Mouse (Mus musculus) ES-Bruce4 (cell line): ENCODE results near the gene Epn3. TPM values are rescaled to one million over a fixed set of nuclear protein-coding genes. Genes with fewer than 3 reads are reported as not detected.

ENCODE experiments used
- H3K27ac ChIP-seq: 2 replicates; pipeline ENCODE4 v1.5.1; 2012; ENCODE audit warnings: low read length, inconsistent platforms; ENCODE audit not compliant: insufficient read depth
- H3K27me3 ChIP-seq: 2 replicates; pipeline ENCODE4 v1.6.1; 2012; ENCODE audit warnings: mild to moderate bottlenecking, low read length, inconsistent platforms; ENCODE audit not compliant: control insufficient read depth, poor library complexity, insufficient read depth, severe bottlenecking
- H3K36me3 ChIP-seq: 2 replicates; pipeline ENCODE4 v1.6.1; 2012; ENCODE audit warnings: inconsistent platforms, mild to moderate bottlenecking, low read length, moderate library complexity; ENCODE audit not compliant: control insufficient read depth, poor library complexity, insufficient read depth, severe bottlenecking
- H3K4me1 ChIP-seq: one replicate; pipeline ENCODE4 v1.8.1; 2011; ENCODE audit warnings: low read length; ENCODE audit not compliant: control insufficient read depth, insufficient read depth
- H3K4me3 ChIP-seq: 2 replicates; pipeline ENCODE4 v1.5.1; 2011; ENCODE audit warnings: low read depth, mild to moderate bottlenecking, low read length
- H3K9ac ChIP-seq: 2 replicates; pipeline ENCODE4 v1.6.1; 2012; ENCODE audit warnings: low read depth, mild to moderate bottlenecking, inconsistent platforms; ENCODE audit not compliant: poor library complexity, severe bottlenecking
- H3K9me3 ChIP-seq: replicated peaks from 2 replicates; pipeline ENCODE4 v1.6.1; 2012; ENCODE audit warnings: mild to moderate bottlenecking, low read length, inconsistent platforms; ENCODE audit not compliant: control insufficient read depth, poor library complexity, insufficient read depth, severe bottlenecking
- CTCF ChIP-seq: IDR thresholded peaks from one replicate; pipeline ENCODE4 v1.8.1; 2011; ENCODE audit warnings: low read depth, low read length
- EP300 ChIP-seq: IDR thresholded peaks from 2 replicates; pipeline ENCODE4 v1.6.1; 2011; ENCODE audit warnings: low read depth, low read length; ENCODE audit not compliant: insufficient read depth
- POLR2A ChIP-seq: IDR thresholded peaks from one replicate; pipeline ENCODE4 v1.8.1; 2011; ENCODE audit warnings: low read length; ENCODE audit not compliant: insufficient read depth
- polyA plus RNA-seq: library from polyadenylated mRNA; stranded (reverse); fragments of >200 nt; gene quantifications from 2 replicates; pipeline ENCODE4 v1.2.4, GENCODE M21; 2011; ENCODE audit warnings: low read depth; ENCODE audit not compliant: missing spikeins, insufficient read depth, insufficient read length

Gene Epn3
- polyA plus RNA-seq, 1 experiment: 2.7 TPM

GRCm38 (mm10) chr11:94451091-94451773, 48.5 kb downstream of the Epn3 start:
- TF ChIP-seq CTCF (no peak), EP300 (no peak), POLR2A (no peak)
- Histone ChIP-seq H3K9ac (no peak overlapping the region), H3K27ac (no peak overlapping the region), H3K36me3 (no peaks in the 10 kb centered on the region), H3K9me3 (no peaks in the 10 kb centered on the region), H3K27me3 (no peaks in the 10 kb centered on the region), H3K4me1 (no peaks in the 10 kb centered on the region), H3K4me3 (no peak overlapping the region)

GRCm38 (mm10) chr11:94449886-94450285, 49.9 kb downstream of the Epn3 start:
- H3K27ac ChIP-seq: no peak overlapping the region
- TF ChIP-seq CTCF: no peak
- no peak for TF ChIP-seq POLR2A
- TF ChIP-seq EP300: no peak

GRCm38 (mm10) chr11:94449239-94449638, 50.5 kb downstream of the Epn3 start:
- Histone ChIP-seq H3K36me3 (no peaks in the 10 kb centered on the region), H3K9me3 (no peaks in the 10 kb centered on the region), H3K4me1 (no peaks in the 10 kb centered on the region), H3K27ac (no peak overlapping the region), H3K27me3 (no peaks in the 10 kb centered on the region), H3K9ac (no peak overlapping the region), H3K4me3 (no peak overlapping the region)
- TF ChIP-seq POLR2A (no peak), EP300 (no peak), CTCF (no peak)

More at GRCm38 (mm10) chr11:94449886-94450285, 49.9 kb downstream of the Epn3 start:
- no peaks in the 10 kb centered on the region for H3K36me3 ChIP-seq
- H3K9ac ChIP-seq: no peak overlapping the region
- H3K4me1 ChIP-seq: no peaks in the 10 kb centered on the region
- H3K4me3 ChIP-seq: no peak overlapping the region
- no peaks in the 10 kb centered on the region for H3K27me3 ChIP-seq
- no peaks in the 10 kb centered on the region for H3K9me3 ChIP-seq

GRCm38 (mm10) chr11:94447017-94447416, 52.8 kb downstream of the Epn3 start:
- no peaks in the 10 kb centered on the region for H3K36me3 ChIP-seq
- no peak overlapping the region for H3K27ac ChIP-seq
- H3K9me3 ChIP-seq: no peaks in the 10 kb centered on the region
- H3K4me1 ChIP-seq: no peaks in the 10 kb centered on the region
- H3K27me3 ChIP-seq: no peaks in the 10 kb centered on the region
- H3K9ac ChIP-seq: no peak overlapping the region
- H3K4me3 ChIP-seq: no peak overlapping the region
- TF ChIP-seq CTCF: no peak
- no peak for TF ChIP-seq EP300
- no peak for TF ChIP-seq POLR2A

- Histone ChIP-seq H3K27me3 (no peaks in the 10 kb centered on the region), H3K9me3 (no peaks in the 10 kb centered on the region), H3K36me3 (no peaks in the 10 kb centered on the region), H3K4me3 (no peak overlapping the region), H3K27ac (no peak overlapping the region), H3K9ac (no peak overlapping the region), H3K4me1 (no peaks in the 10 kb centered on the region)
- TF ChIP-seq POLR2A: no peak
- TF ChIP-seq CTCF: no peak
- no peak for TF ChIP-seq EP300
Observed at GRCm38 (mm10) chr11:94445300-94445699, 54.5 kb downstream of the Epn3 start.

GRCm38 (mm10) chr11:94444829-94445228, 54.9 kb downstream of the Epn3 start:
- no peaks in the 10 kb centered on the region for H3K4me1 ChIP-seq
- H3K27ac ChIP-seq: no peak overlapping the region
- no peaks in the 10 kb centered on the region for H3K36me3 ChIP-seq

More at GRCm38 (mm10) chr11:94444829-94445228, 54.9 kb downstream of the Epn3 start:
- Histone ChIP-seq H3K4me3 (no peak overlapping the region), H3K9ac (no peak overlapping the region), H3K9me3 (no peaks in the 10 kb centered on the region), H3K27me3 (no peaks in the 10 kb centered on the region)
- no peak for TF ChIP-seq CTCF
- TF ChIP-seq POLR2A: no peak
- TF ChIP-seq EP300: no peak
